Mouse (Mus musculus) left cerebral cortex, adult 11 months (tissue): Measurements from ENCODE around the gene Kri1.
"Not testable (repeated sequence)": the region's sequence is repeated elsewhere in the genome, so short reads cannot be mapped to it uniquely, and the experiment has no call there.

Experiments
- DNase-seq: peaks from one replicate; pipeline ENCODE4 v3.0.0; 2022; ENCODE audit warnings: low spot score

The Kri1 gene

GRCm38 (mm10) chr9:21314367-21315140, 26.8 kb upstream of the Kri1 start:
- no peak for DNase-seq

GRCm38 (mm10) chr9:21313394-21313793, 25.6 kb upstream of the Kri1 start:
- peak; percentile 61 for DNase-seq

GRCm38 (mm10) chr9:21312134-21312533, 24.4 kb upstream of the Kri1 start, which contains the start of gene Ap1m2:
Gene Ap1m2, minus strand, starts transcription at chr9:21312337.
- no peak for DNase-seq

DNA sequence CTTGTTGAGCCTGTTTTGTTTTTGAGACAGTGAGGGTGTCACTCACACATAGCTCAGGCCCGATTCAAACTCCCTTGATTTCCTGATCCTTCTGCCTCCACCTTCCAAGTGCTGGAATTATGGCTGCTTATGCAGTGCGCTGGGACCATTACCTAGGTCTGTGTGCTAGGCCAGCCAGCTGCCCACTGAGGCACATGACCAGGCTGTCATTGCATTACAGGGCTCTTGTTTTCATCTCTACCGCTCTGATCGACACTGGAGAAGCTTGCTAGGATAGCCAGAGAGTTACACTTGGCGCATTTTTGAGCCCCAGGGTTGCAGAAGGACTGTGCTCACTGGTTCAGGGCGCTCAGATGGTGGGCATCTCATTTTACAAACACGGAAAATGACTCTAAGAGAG, 23.9 kb upstream of the Kri1 start:
- no peak for DNase-seq

GRCm38 (mm10) chr9:21309150-21309741, 21.5 kb upstream of the Kri1 start:
- DNase-seq = no peak

GRCm38 (mm10) chr9:21305065-21305464, 17.3 kb upstream of the Kri1 start:
- no peak for DNase-seq

- DNase-seq = no peak
Observed at GRCm38 (mm10) chr9:21299014-21299413, 11.2 kb upstream of the Kri1 start.

GRCm38 (mm10) chr9:21292271-21292670, 4.5 kb upstream of the Kri1 start:
- no peak for DNase-seq

DNA sequence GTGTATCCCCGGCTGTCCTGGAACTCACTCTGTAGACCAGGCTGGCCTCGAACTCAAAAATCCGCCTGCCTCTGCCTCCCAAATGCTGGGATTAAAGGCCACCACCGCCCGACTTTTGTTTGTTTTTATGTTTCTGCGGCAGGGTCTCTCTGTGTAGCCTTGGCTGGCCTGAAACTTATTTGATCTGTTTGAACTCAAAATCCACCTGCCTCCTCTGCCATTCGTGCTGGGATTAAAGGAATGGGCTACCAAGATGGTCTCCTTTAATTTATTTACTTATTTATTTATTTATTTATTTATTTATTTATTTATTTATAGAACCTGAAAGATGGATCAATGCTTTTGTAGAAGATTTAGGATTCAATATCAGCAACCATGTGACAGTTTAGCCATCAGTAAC, 4.1 kb upstream of the Kri1 start:
- not testable (repeated sequence) for DNase-seq

- DNase-seq = peak; percentile 99
Observed at GRCm38 (mm10) chr9:21291022-21291787, 3.4 kb upstream of the Kri1 start, which contains the start of gene Cdkn2d. Gene Cdkn2d, minus strand, starts transcription at chr9:21291407.

DNA sequence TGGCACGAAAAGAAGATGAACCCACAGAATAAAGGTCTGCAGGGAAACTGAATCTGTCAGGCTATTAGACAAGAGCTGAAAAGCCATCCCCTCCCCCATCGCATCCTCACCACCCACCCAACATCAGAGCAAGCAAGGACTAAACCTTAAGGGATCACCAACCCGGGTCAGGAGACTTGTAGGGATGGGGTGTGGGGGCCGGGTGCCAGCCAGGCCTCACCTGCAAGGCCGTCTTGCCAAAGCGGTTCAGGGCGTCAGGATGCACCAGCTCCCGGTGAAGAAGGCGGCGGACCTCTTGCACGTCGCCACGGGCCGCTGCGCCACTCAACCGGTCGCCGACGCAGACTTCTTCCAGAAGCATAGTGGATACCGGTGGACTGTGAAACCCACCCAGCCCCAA, 2.8 kb upstream of the Kri1 start:
- no peak for DNase-seq

DNA sequence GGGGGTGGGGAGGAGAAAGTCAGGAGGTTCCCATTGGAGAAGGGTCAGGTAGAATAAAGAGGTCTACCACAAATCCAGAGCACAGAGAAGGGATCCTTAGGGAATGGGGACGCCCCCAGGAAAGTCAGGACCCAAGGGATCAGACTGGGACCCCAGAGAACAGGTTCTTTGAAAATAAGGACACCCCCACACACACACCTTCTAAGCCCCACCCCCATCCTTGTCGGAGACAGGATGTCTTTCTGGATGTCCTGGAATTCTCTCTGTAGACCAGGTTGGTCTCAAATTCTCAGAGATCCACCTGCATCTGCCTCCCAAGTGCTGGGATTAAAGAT, 1.5 kb upstream of the Kri1 start:
- DNase-seq = no peak

DNA sequence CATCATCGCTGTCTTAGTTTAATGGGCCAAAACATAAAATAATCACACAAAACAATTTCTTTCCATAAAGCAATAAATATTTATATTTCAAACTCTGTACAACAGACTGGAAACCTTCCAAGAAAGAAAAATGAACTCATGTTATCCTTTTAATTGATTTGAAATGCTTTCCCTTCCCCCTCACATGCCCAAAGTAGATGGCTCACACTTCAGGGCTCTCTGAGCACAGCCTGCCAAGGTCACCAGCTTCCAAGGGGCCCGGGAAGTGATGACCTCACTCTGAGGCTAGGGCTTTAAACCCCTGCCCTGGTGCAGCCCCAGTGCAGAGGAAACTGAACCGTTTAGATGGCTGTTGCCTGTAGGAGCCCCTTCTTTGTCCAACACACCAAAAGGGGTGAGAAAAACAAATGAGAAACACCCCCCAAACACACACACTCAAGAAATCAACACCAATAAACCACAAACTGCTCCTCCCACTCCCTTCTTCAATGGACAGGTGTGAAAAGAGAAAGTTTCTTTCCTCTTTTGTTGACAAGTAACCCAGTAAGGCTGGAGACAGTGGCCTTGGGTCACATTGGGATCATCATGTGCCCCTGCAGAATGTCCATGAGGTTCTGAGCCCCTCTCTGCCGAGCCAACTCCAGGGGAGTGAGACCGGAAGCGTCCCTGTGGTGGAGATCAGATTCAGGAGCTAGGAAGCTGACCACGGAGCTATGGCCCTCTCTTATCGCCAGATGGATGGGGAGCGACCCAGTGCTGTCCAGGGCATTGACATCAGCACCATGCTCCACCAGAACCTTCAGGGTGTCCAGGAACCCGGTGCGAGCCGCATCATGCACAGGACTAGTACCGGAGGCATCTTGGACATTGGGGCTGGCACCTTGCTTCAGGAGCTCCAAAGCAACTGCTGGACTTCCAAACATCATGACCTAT, 901 bp upstream of the Kri1 start:
- DNase-seq = no peak

GRCm38 (mm10) chr9:21286753-21287152, 1.0 kb downstream of the Kri1 start:
- DNase-seq = no peak

- no peak for DNase-seq
Observed at GRCm38 (mm10) chr9:21283994-21284393, 3.8 kb downstream of the Kri1 start.

DNA sequence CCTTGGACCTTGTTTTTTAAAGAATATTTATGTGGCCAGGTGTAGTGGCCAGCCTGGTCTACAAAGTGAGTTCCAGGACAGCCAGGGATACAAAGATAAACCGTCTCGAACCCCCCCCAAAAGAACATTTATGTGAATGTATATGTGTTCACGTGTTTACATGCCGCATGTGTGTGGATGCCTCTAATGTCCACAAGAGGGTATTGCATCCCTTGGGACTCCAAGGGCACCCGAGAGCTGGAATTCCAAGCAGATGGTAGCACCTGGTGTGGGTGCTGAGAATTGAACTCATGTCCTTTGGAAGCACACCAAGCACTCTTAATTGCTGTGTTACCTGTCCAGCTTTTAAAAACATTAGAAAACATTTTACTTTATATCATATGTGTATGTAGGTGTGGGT, 4.2 kb downstream of the Kri1 start:
- DNase-seq = no peak

- DNase-seq = no peak
Observed at GRCm38 (mm10) chr9:21277776-21278175, 10.0 kb downstream of the Kri1 start.

GRCm38 (mm10) chr9:21276307-21276706, 11.5 kb downstream of the Kri1 start:
- no peak for DNase-seq

DNA sequence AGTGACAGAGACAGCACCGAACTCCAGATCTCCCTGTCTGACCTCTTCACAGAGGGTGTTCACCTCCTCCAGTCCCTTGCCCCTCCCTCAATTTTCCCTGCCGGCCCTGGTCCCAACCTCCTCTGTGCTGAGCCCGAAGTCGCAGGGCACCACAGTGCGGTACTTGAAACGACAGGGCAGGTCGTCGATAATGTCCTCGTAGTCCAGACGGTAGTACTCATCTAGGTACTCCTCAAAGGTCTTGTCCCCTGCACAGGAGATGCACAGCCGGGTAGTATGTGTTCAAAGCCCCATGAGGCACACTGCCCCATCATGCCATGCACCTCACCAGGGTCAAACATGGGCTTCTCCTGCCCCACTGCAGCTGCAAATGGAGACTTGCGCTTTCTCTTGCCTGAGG, 12.0 kb downstream of the Kri1 start:
- DNase-seq = no peak

GRCm38 (mm10) chr9:21275013-21275710, 12.6 kb downstream of the Kri1 start:
- DNase-seq = no peak

DNA sequence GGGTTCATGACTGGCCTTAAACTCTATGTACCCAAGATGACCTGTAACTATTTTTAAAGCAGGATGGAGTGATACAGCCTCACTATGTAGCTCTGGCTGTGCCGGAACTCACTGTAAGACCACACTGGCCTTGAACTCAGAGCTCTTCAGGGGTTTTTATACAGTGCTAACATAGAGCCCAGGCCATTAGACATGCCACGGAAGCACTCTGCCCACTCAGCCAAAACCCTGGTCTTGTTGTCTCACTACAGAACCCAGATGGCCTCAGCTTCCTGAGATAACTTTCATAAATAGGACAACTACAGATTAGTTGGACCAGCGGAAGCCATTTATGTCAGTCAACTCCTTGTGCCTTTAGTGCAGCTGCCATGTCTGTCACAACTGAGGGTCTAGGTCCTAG, 13.4 kb downstream of the Kri1 start:
- no peak for DNase-seq
